Mouse (Mus musculus) c-Kit-positive CD71-negative TER-119-negative erythroid progenitor cells, embryonic 14.5 days (primary cell): Measurements from ENCODE around the gene Ndc80.
A peak's percentile ranks its signal among the peaks of the same experiment; 100 is the strongest.
"Not testable (repeated sequence)": the region's sequence is repeated elsewhere in the genome, so short reads cannot be mapped to it uniquely, and the experiment has no call there.

ENCODE experiments used
- DNase-seq: peaks from one replicate; pipeline ENCODE4 v3.0.0-alpha.2; 2013; ENCODE audit warnings: low read depth

The Ndc80 gene

GRCm38 (mm10) chr17:71526711-71527564 lies at the start of gene Ndc80:
TSS of gene Ndc80 (minus strand) at chr17:71526857.
- DNase-seq, result peak; percentile 84

- DNase-seq, result no peak
Measured at GRCm38 (mm10) chr17:71561631-71562030, 35.0 kb upstream of the Ndc80 start.

GRCm38 (mm10) chr17:71552901-71553300 lies 26.2 kb upstream of the Ndc80 start:
- no peak for DNase-seq

- peak; percentile 60 for DNase-seq
Measured at GRCm38 (mm10) chr17:71551757-71552451, 25.2 kb upstream of the Ndc80 start, which contains the start of gene Spdya. TSS of gene Spdya (plus strand) at chr17:71552061.

- no peak for DNase-seq
Measured at GRCm38 (mm10) chr17:71551350-71551749, 24.7 kb upstream of the Ndc80 start.

- DNase-seq, result no peak
Measured at GRCm38 (mm10) chr17:71548586-71548985, 21.9 kb upstream of the Ndc80 start.

- DNase-seq, result no peak
Measured at GRCm38 (mm10) chr17:71537164-71537563, 10.5 kb upstream of the Ndc80 start.

GRCm38 (mm10) chr17:71535595-71535994 lies 8.9 kb upstream of the Ndc80 start:
- not testable (repeated sequence) for DNase-seq

- DNase-seq, result no peak
Measured at GRCm38 (mm10) chr17:71528042-71528441, 1.4 kb upstream of the Ndc80 start.

- no peak for DNase-seq
Measured at GRCm38 (mm10) chr17:71526302-71526708, 352 bp downstream of the Ndc80 start.

GRCm38 (mm10) chr17:71510297-71510696 lies 16.4 kb downstream of the Ndc80 start:
- no peak for DNase-seq

GRCm38 (mm10) chr17:71506832-71507231 lies 19.8 kb downstream of the Ndc80 start:
- DNase-seq, result no peak

- DNase-seq, result no peak
Measured at GRCm38 (mm10) chr17:71495784-71496183, 30.9 kb downstream of the Ndc80 start.

- no peak for DNase-seq
Measured at GRCm38 (mm10) chr17:71491332-71491686, 35.3 kb downstream of the Ndc80 start.

- peak; percentile 36 for DNase-seq
Measured at GRCm38 (mm10) chr17:71490666-71491331, 35.9 kb downstream of the Ndc80 start.

GRCm38 (mm10) chr17:71489703-71490461 lies 36.8 kb downstream of the Ndc80 start:
- DNase-seq, result peak; percentile 37

GRCm38 (mm10) chr17:71486231-71486851 lies 40.3 kb downstream of the Ndc80 start:
- DNase-seq, result no peak

GRCm38 (mm10) chr17:71485791-71486230 lies 40.8 kb downstream of the Ndc80 start:
- DNase-seq, result no peak

- DNase-seq, result no peak
Measured at GRCm38 (mm10) chr17:71484711-71485110, 41.9 kb downstream of the Ndc80 start.

- no peak for DNase-seq
Measured at GRCm38 (mm10) chr17:71483418-71484060, 43.1 kb downstream of the Ndc80 start.

GRCm38 (mm10) chr17:71479381-71479901 lies 47.2 kb downstream of the Ndc80 start:
- DNase-seq, result no peak
